Mouse (Mus musculus) kidney, adult 2 months (tissue): ENCODE measurements around the gene Clec4b1. TPM values are rescaled to one million over a fixed set of nuclear protein-coding genes. Genes with fewer than 3 reads are reported as not detected.
"Not testable (repeated sequence)": the region's sequence is repeated elsewhere in the genome, so short reads cannot be mapped to it uniquely, and the experiment has no call there.

Experiments used
- DNase-seq: peaks from one replicate; pipeline ENCODE4 v3.0.0; 2021
- H3K27ac ChIP-seq: fragments of 200-500 bp; 2 replicates; pipeline ENCODE4 v1.5.1; 2012; ENCODE audit warnings: low read depth, low read length, control low read depth, inconsistent platforms; ENCODE audit not compliant: insufficient read depth
- H3K27me3 ChIP-seq: fragments of 200-500 bp; replicated peaks from 2 replicates; pipeline ENCODE4 v1.6.1; 2012; ENCODE audit warnings: mild to moderate bottlenecking, moderate library complexity, low read length, inconsistent platforms; ENCODE audit not compliant: control insufficient read depth, insufficient read depth
- H3K36me3 ChIP-seq: fragments of 200-500 bp; 2 replicates; pipeline ENCODE4 v1.6.1; 2012; ENCODE audit warnings: mild to moderate bottlenecking, moderate library complexity, low read length, inconsistent platforms; ENCODE audit not compliant: control insufficient read depth, insufficient read depth
- H3K4me1 ChIP-seq: fragments of 200-500 bp; 2 replicates; pipeline ENCODE4 v1.6.1; 2011; ENCODE audit warnings: low read length; ENCODE audit not compliant: control insufficient read depth, insufficient read depth
- H3K4me3 ChIP-seq: fragments of 200-500 bp; 2 replicates; pipeline ENCODE4 v1.5.1; 2011; ENCODE audit warnings: mild to moderate bottlenecking, low read depth, low read length, control low read depth; ENCODE audit not compliant: insufficient read depth
- CTCF ChIP-seq: fragments of 200-500 bp; conservative IDR thresholded peaks from 2 replicates; pipeline ENCODE4 v1.5.1; 2011; ENCODE audit warnings: low read depth, mild to moderate bottlenecking, control low read depth, low read length, moderate library complexity, mixed read lengths; ENCODE audit not compliant: insufficient read depth, insufficient read length
- POLR2A ChIP-seq: fragments of 200-500 bp; IDR thresholded peaks from one replicate; pipeline ENCODE4 v1.6.1; 2011; ENCODE audit warnings: low read depth, low read length, control low read depth
- WGBS: fragments of 180-500 bp; shearing (Covaris S2); methylation state at CpG from one replicate; pipeline ENCODE4 v1.1.7; 2018; 5-methylcytosine and 5-hydroxymethylcytosine counted together
- polyA plus RNA-seq: library from polyadenylated mRNA; depleted of rRNA; stranded (reverse); fragments of >200 nt; gene quantifications from 2 replicates; pipeline ENCODE4 v1.2.3, GENCODE M21; 2012; rRNA removed

Gene Clec4b1
- polyA plus RNA-seq, result 0.64 and 1.5 TPM in 2 replicates

GRCm38 (mm10) chr6:123049742-123050372, at the start of gene Clec4b1:
TSS of gene Clec4b1 (plus strand) at chr6:123049962.
- H3K4me1 ChIP-seq, result no peaks in the 10 kb centered on the region
- DNase-seq, result no peak
- H3K36me3 ChIP-seq, result no peaks in the 10 kb centered on the region
- H3K27me3 ChIP-seq, result no peaks in the 10 kb centered on the region
- WGBS, result 66% methylated on average over 2 of the region's 2 CpGs
- H3K4me3 ChIP-seq, result no peak within 1 kb of the TSS
- no peak within 1 kb of the TSS for H3K27ac ChIP-seq
- TF ChIP-seq POLR2A (no peak), CTCF (no peak)

- not testable (repeated sequence) for H3K4me1 ChIP-seq, H3K27ac ChIP-seq, DNase-seq, H3K4me3 ChIP-seq, H3K36me3 ChIP-seq, H3K27me3 ChIP-seq
- 67% methylated on average over 2 of the region's 2 CpGs for WGBS
Observed at GRCm38 (mm10) chr6:123004696-123005095, 45.1 kb upstream of the Clec4b1 start.

GRCm38 (mm10) chr6:123005591-123005990, 44.2 kb upstream of the Clec4b1 start:
- TF ChIP-seq POLR2A (no peak), CTCF (peak; percentile 42)
- Histone ChIP-seq H3K4me1 (no peaks in the 10 kb centered on the region), H3K36me3 (no peaks in the 10 kb centered on the region), H3K27me3 (no peaks in the 10 kb centered on the region), H3K4me3 (no peak overlapping the region), H3K27ac (no peak overlapping the region)
- 70% methylated on average over 1 of the region's 1 CpGs for WGBS
- DNase-seq, result peak; percentile 4

- DNase-seq, result no peak
- no peak for TF ChIP-seq POLR2A
- TF ChIP-seq CTCF, result no peak
- Histone ChIP-seq H3K27me3 (no peaks in the 10 kb centered on the region), H3K4me3 (no peak overlapping the region), H3K4me1 (no peaks in the 10 kb centered on the region), H3K36me3 (no peaks in the 10 kb centered on the region), H3K27ac (no peak overlapping the region)
- WGBS, result 82% methylated on average over 4 of the region's 4 CpGs
Observed at GRCm38 (mm10) chr6:123095125-123095843, 45.5 kb downstream of the Clec4b1 start.

GRCm38 (mm10) chr6:123106128-123106527, 56.4 kb downstream of the Clec4b1 start, which contains the start of gene Clec4a2:
TSS of gene Clec4a2 (plus strand) at chr6:123106428.
- WGBS, result 74% methylated on average over 1 of the region's 1 CpGs
- DNase-seq, H3K4me3 ChIP-seq, H3K27me3 ChIP-seq, H3K4me1 ChIP-seq, H3K27ac ChIP-seq, H3K36me3 ChIP-seq: not testable (repeated sequence)

Other genes starting within 250 kb of the Clec4b1 start
- 1.3 and 2.7 TPM in 2 replicates for gene Slc2a3, start 248.3 kb upstream of the Clec4b1 start, polyA plus RNA-seq
- 9.7 and 12.7 TPM in 2 replicates for gene Foxj2, start 230.0 kb upstream of the Clec4b1 start, polyA plus RNA-seq
- 1.6 and 2.1 TPM in 2 replicates for gene C3ar1, start 193.8 kb upstream of the Clec4b1 start, polyA plus RNA-seq
- 20.5 and 25.0 TPM in 2 replicates for gene Necap1, start 175.5 kb upstream of the Clec4b1 start, polyA plus RNA-seq
- 1.1 and 1.2 TPM in 2 replicates for gene Clec4a1, start 128.1 kb upstream of the Clec4b1 start, polyA plus RNA-seq
- 0.33 and 0.84 TPM in 2 replicates for gene Clec4a3, start 97.4 kb upstream of the Clec4b1 start, polyA plus RNA-seq
- gene Clec4a4, start 59.6 kb upstream of the Clec4b1 start, polyA plus RNA-seq, result not detected in 2 replicates
- gene Clec4a2, start 56.5 kb downstream of the Clec4b1 start, polyA plus RNA-seq, result 0.58 and 2.0 TPM in 2 replicates
- not detected in 2 replicates for gene Clec4b2, start 122.9 kb downstream of the Clec4b1 start, polyA plus RNA-seq
- 0.42 and 1.5 TPM in 2 replicates for gene Clec4n, start 179.9 kb downstream of the Clec4b1 start, polyA plus RNA-seq
- 0.05 TPM in 1 of 2 replicates, not detected in the other for gene Clec4d, start 212.1 kb downstream of the Clec4b1 start, polyA plus RNA-seq
- 0.03 TPM in 1 of 2 replicates, not detected in the other for gene Clec4e, start 239.9 kb downstream of the Clec4b1 start, polyA plus RNA-seq